Mouse (Mus musculus): ENCODE results near the gene Hoxc11. TPM values are rescaled to one million over a fixed set of nuclear protein-coding genes. Genes with fewer than 3 reads are reported as not detected.
A peak's percentile ranks its signal among the peaks of the same experiment; 100 is the strongest.

Gene Hoxc11
- polyA plus RNA-seq, 1 experiment, result 34.6 TPM

- H3K79me3 ChIP-seq (ENCODE audit: low read depth), result no peaks in the 10 kb centered on the region
- peaks cover 50% of the 10 kb centered on the region for H3K27me3 ChIP-seq (ENCODE audit: control insufficient read depth, insufficient read depth, insufficient read length)
- no peaks in the 10 kb centered on the region for H3K36me3 ChIP-seq (ENCODE audit: control insufficient read depth, insufficient read depth)
- no peaks in the 10 kb centered on the region for H3K79me2 ChIP-seq (ENCODE audit: control insufficient read depth, insufficient read depth)
- H3ac ChIP-seq (ENCODE audit: control insufficient read depth, insufficient read length, low read depth), result no peak overlapping the region
- TF ChIP-seq FOSL1 (IDR thresholded peaks at IDR 0.05; ENCODE audit: insufficient read depth, low read length, poor library complexity, severe bottlenecking) (no peak), MYOG (IDR thresholded peaks at IDR 0.05; ENCODE audit: control insufficient read depth, extremely low read depth, insufficient read length) (no peak), USF1 (IDR thresholded peaks at IDR 0.05; ENCODE audit: low read depth) (no peak), MAX (IDR thresholded peaks at IDR 0.05) (no peak), MYOD1 (IDR thresholded peaks at IDR 0.05; ENCODE audit: control insufficient read depth, insufficient read length, low read depth) (no peak), CEBPB (IDR thresholded peaks at IDR 0.05; ENCODE audit: low read depth) (no peak), CTCF (IDR thresholded peaks at IDR 0.05; ENCODE audit: control insufficient read depth, insufficient read depth, insufficient read length) (no peak)
- H3K4me3 ChIP-seq (ENCODE audit: insufficient read depth, poor library complexity, severe bottlenecking), result no peak overlapping the region
These were observed 41.1 kb upstream of the Hoxc11 start for GRCm38 (mm10) chr15:102913038-102913585.

- H3K27me3 ChIP-seq (ENCODE audit: control insufficient read depth, insufficient read depth, insufficient read length), result peaks cover 23% of the 10 kb centered on the region
- TF ChIP-seq FOSL1 (IDR thresholded peaks at IDR 0.05; ENCODE audit: insufficient read depth, low read length, poor library complexity, severe bottlenecking) (no peak), MYOG (IDR thresholded peaks at IDR 0.05; ENCODE audit: control insufficient read depth, extremely low read depth, insufficient read length) (no peak), CTCF (IDR thresholded peaks at IDR 0.05; ENCODE audit: control insufficient read depth, insufficient read depth, insufficient read length) (no peak), MAX (IDR thresholded peaks at IDR 0.05) (no peak), MYOD1 (IDR thresholded peaks at IDR 0.05; ENCODE audit: control insufficient read depth, insufficient read length, low read depth) (no peak), CEBPB (IDR thresholded peaks at IDR 0.05; ENCODE audit: low read depth) (no peak), USF1 (IDR thresholded peaks at IDR 0.05; ENCODE audit: low read depth) (no peak)
These were observed 36.2 kb upstream of the Hoxc11 start for GRCm38 (mm10) chr15:102917972-102918572.

GRCm38 (mm10) chr15:102918611-102919265 lies 35.5 kb upstream of the Hoxc11 start:
- TF ChIP-seq MYOD1 (IDR thresholded peaks at IDR 0.05; ENCODE audit: control insufficient read depth, insufficient read length, low read depth) (no peak), CEBPB (IDR thresholded peaks at IDR 0.05; ENCODE audit: low read depth) (no peak), MYOG (IDR thresholded peaks at IDR 0.05; ENCODE audit: control insufficient read depth, extremely low read depth, insufficient read length) (no peak), FOSL1 (IDR thresholded peaks at IDR 0.05; ENCODE audit: insufficient read depth, low read length, poor library complexity, severe bottlenecking) (no peak), MAX (IDR thresholded peaks at IDR 0.05) (no peak), USF1 (IDR thresholded peaks at IDR 0.05; ENCODE audit: low read depth) (no peak), CTCF (IDR thresholded peaks at IDR 0.05; ENCODE audit: control insufficient read depth, insufficient read depth, insufficient read length) (no peak)
- H3K79me2 ChIP-seq (ENCODE audit: control insufficient read depth, insufficient read depth), result no peaks in the 10 kb centered on the region
- H3K79me3 ChIP-seq (ENCODE audit: low read depth), result no peaks in the 10 kb centered on the region
- no peak overlapping the region for H3K4me3 ChIP-seq (ENCODE audit: insufficient read depth, poor library complexity, severe bottlenecking)
- H3ac ChIP-seq (ENCODE audit: control insufficient read depth, insufficient read length, low read depth), result no peak overlapping the region
- peaks cover 20% of the 10 kb centered on the region for H3K27me3 ChIP-seq (ENCODE audit: control insufficient read depth, insufficient read depth, insufficient read length)
- H3K36me3 ChIP-seq (ENCODE audit: control insufficient read depth, insufficient read depth), result no peaks in the 10 kb centered on the region

More at GRCm38 (mm10) chr15:102917972-102918572, 36.2 kb upstream of the Hoxc11 start:
- Histone ChIP-seq H3K79me2 (ENCODE audit: control insufficient read depth, insufficient read depth) (no peaks in the 10 kb centered on the region), H3K4me3 (ENCODE audit: insufficient read depth, poor library complexity, severe bottlenecking) (no peak overlapping the region), H3K36me3 (ENCODE audit: control insufficient read depth, insufficient read depth) (no peaks in the 10 kb centered on the region), H3K79me3 (ENCODE audit: low read depth) (no peaks in the 10 kb centered on the region), H3ac (ENCODE audit: control insufficient read depth, insufficient read length, low read depth) (no peak overlapping the region)

- no peak overlapping the region for H3ac ChIP-seq (ENCODE audit: control insufficient read depth, insufficient read length, low read depth)
- H3K36me3 ChIP-seq (ENCODE audit: control insufficient read depth, insufficient read depth), result no peaks in the 10 kb centered on the region
- H3K79me2 ChIP-seq (ENCODE audit: control insufficient read depth, insufficient read depth), result no peaks in the 10 kb centered on the region
- H3K79me3 ChIP-seq (ENCODE audit: low read depth), result no peaks in the 10 kb centered on the region
- H3K4me3 ChIP-seq (ENCODE audit: insufficient read depth, poor library complexity, severe bottlenecking), result peak overlapping the region; percentile 28
- H3K27me3 ChIP-seq (ENCODE audit: control insufficient read depth, insufficient read depth, insufficient read length), result peaks cover 15% of the 10 kb centered on the region
- TF ChIP-seq MYOG (IDR thresholded peaks at IDR 0.05; ENCODE audit: control insufficient read depth, extremely low read depth, insufficient read length) (no peak), USF1 (IDR thresholded peaks at IDR 0.05; ENCODE audit: low read depth) (no peak), MYOD1 (IDR thresholded peaks at IDR 0.05; ENCODE audit: control insufficient read depth, insufficient read length, low read depth) (no peak), CTCF (IDR thresholded peaks at IDR 0.05; ENCODE audit: control insufficient read depth, insufficient read depth, insufficient read length) (no peak), FOSL1 (IDR thresholded peaks at IDR 0.05; ENCODE audit: insufficient read depth, low read length, poor library complexity, severe bottlenecking) (no peak), CEBPB (IDR thresholded peaks at IDR 0.05; ENCODE audit: low read depth) (no peak), MAX (IDR thresholded peaks at IDR 0.05) (no peak)
These were observed 34.7 kb upstream of the Hoxc11 start for GRCm38 (mm10) chr15:102919336-102920180.

GRCm38 (mm10) chr15:102920619-102921018 lies 33.6 kb upstream of the Hoxc11 start:
- Histone ChIP-seq H3K36me3 (ENCODE audit: control insufficient read depth, insufficient read depth) (no peaks in the 10 kb centered on the region), H3ac (ENCODE audit: control insufficient read depth, insufficient read length, low read depth) (peak overlapping the region; percentile 56), H3K4me3 (ENCODE audit: insufficient read depth, poor library complexity, severe bottlenecking) (peak overlapping the region; percentile 38), H3K27me3 (ENCODE audit: control insufficient read depth, insufficient read depth, insufficient read length) (peaks cover 15% of the 10 kb centered on the region), H3K79me3 (ENCODE audit: low read depth) (no peaks in the 10 kb centered on the region), H3K79me2 (ENCODE audit: control insufficient read depth, insufficient read depth) (no peaks in the 10 kb centered on the region)
- TF ChIP-seq USF1 (IDR thresholded peaks at IDR 0.05; ENCODE audit: low read depth) (peak; percentile 99), MYOG (IDR thresholded peaks at IDR 0.05; ENCODE audit: control insufficient read depth, extremely low read depth, insufficient read length) (no peak), MAX (IDR thresholded peaks at IDR 0.05) (peak; percentile 87), MYOD1 (IDR thresholded peaks at IDR 0.05; ENCODE audit: control insufficient read depth, insufficient read length, low read depth) (no peak), CTCF (IDR thresholded peaks at IDR 0.05; ENCODE audit: control insufficient read depth, insufficient read depth, insufficient read length) (no peak)
